Mouse (Mus musculus): Measurements from ENCODE around the gene Gm3417. TPM values are rescaled to one million over a fixed set of nuclear protein-coding genes. Genes with fewer than 3 reads are reported as not detected.
"Not testable (repeated sequence)": the region's sequence is repeated elsewhere in the genome, so short reads cannot be mapped to it uniquely, and the experiment has no call there.

Gm3417 gene
- polyA plus RNA-seq, 1 experiment from 2014 or later = 0.69 TPM

DNA sequence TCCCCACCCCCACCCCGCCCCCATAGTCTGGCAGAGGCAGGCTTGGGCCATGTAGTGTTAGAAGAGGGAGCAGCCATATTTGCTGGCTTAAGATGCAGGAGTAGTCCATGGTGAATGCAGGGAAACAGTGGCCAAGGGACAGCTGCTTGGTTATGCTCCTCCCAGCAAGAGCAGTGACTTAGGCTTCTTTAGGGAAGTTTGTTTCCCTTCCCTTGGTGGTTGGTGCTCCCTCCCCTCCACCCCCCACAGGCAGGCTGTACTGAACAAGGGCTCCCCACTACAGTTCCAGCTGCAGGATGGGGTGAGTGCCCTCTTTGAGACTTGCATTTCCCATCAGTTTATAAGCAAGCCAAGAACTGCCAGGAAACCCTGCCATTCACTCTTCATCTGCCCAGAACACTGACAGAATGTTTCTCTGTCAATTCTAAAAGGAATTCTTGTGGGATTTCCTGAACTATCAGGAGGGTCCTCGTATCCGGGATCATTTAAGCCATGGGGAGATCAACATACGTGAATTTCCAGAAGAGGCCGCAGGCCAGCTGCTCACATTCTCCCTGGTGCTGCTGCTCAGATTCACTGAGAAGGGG is 11.6 kb upstream of the Gm3417 start:
- 89% methylated on average over 4 of the region's 5 CpGs for WGBS
- not testable (repeated sequence) for H3K27ac ChIP-seq; H3K9ac ChIP-seq; H3K4me1 ChIP-seq; ATAC-seq (replicated peaks; ENCODE audit: low FRiP score); H3K4me3 ChIP-seq (replicated peaks); H3K9me3 ChIP-seq (replicated peaks); H3K27me3 ChIP-seq; H3K36me3 ChIP-seq; H3K4me2 ChIP-seq

DNA sequence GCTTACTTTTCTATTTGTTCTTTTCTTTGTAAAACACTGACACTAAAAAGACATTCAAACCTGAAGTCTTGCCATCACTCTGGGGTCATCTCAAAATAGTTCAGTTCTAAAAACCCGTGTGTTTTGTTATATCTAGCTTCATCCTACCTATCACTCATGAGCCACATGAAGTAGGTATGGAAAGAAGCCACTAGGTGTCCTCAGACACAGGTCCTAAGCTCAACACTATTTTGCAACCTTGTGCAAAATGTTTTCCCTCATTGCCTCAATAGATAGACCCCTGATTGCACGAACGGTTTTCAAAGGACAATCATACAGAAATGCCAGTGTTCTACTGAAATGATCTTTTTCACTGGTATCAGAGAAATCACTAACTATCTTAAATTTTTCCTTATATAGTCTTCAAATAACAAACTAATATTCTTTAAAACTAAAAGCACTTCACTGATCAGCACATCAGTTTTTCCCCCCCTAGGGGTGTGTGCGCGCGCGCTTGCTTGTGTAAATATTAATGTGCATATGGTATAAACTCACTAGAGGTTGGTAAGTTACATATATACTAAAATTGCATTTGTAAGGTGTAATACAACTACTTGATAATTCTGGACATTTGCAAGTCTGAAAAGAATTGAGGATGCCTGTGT is 750 bp downstream of the Gm3417 start:
- ATAC-seq (replicated peaks; ENCODE audit: low FRiP score) = peak; percentile 33
- H3K9ac ChIP-seq; H3K27me3 ChIP-seq; H3K36me3 ChIP-seq; H3K4me2 ChIP-seq; H3K27ac ChIP-seq; H3K9me3 ChIP-seq (replicated peaks); H3K4me1 ChIP-seq: not testable (repeated sequence)
- H3K4me3 ChIP-seq (replicated peaks) = 0 out of 2 replicates have a peak overlapping the region, but pooled peaks have one; percentile 17
- WGBS = under 1% methylated on average over 4 of the region's 7 CpGs

DNA sequence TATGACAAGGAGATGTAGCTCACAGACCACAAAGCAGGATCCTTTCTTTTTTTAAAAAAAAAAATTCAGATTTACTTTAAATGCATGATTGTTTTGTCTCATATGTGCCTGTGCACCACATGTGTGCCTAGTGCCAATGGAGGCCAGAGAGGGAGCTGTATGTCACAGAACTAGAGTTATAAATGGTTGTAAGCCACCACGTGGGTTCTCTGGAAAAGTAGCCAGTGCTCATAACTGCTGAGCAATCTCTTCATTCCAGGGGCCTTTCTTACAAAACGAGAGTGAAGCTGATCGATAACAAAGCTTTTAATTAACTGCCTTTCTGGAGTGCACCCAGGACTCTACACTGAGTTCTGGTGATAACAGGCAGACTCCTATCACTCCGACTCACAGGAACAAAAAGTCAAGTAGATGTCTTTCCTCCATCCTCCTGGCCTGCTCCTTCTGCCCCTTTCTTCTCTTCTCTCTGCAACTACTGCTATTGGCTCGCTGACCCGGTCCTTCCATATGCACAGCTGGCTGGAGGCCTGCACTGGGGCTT is 10.1 kb downstream of the Gm3417 start:
- not testable (repeated sequence) for H3K4me2 ChIP-seq; H3K36me3 ChIP-seq; H3K9ac ChIP-seq; H3K4me1 ChIP-seq; H3K27ac ChIP-seq; H3K27me3 ChIP-seq; H3K4me3 ChIP-seq (replicated peaks); ATAC-seq (replicated peaks; ENCODE audit: low FRiP score); H3K9me3 ChIP-seq (replicated peaks)
- WGBS = no CpG with 5 or more reads among the region's 6 CpGs

DNA sequence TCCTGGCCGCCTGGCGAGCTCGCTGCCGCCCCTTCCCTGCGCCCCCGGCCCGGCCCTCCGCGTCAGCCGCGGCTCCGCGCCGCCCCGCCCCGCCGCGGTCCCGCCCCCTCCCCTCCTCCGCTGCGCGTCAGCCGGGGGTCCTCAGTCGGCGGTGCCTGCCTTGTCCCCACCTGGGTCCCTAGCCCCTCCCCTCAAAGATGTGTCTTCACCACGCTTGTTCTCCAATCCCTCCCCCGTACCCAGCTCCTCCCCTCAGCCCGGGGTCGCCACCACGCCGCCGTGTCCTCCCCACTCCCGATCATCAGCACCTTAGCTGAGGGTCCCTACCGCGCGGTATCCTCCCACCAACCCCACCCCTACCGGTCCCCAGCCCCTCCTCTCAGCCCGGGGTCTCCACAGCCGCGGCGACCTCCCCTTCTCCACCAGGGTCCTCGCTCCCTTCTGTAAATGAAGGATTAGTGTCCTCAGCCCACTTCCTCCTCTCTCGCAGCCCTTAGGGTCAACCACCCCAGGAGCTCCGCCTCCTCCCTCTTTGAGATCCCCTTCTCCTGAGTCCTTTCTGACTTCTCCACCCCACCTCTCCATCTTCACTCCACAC is 16.9 kb downstream of the Gm3417 start:
- H3K4me1 ChIP-seq; H3K4me2 ChIP-seq; H3K27me3 ChIP-seq; H3K9ac ChIP-seq; H3K9me3 ChIP-seq (replicated peaks); H3K27ac ChIP-seq; H3K4me3 ChIP-seq (replicated peaks): not testable (repeated sequence)
- peak; percentile 92 for ATAC-seq (replicated peaks; ENCODE audit: low FRiP score)
- H3K36me3 ChIP-seq = peaks cover 13% of the 10 kb centered on the region
- no CpG with 5 or more reads among the region's 44 CpGs for WGBS

DNA sequence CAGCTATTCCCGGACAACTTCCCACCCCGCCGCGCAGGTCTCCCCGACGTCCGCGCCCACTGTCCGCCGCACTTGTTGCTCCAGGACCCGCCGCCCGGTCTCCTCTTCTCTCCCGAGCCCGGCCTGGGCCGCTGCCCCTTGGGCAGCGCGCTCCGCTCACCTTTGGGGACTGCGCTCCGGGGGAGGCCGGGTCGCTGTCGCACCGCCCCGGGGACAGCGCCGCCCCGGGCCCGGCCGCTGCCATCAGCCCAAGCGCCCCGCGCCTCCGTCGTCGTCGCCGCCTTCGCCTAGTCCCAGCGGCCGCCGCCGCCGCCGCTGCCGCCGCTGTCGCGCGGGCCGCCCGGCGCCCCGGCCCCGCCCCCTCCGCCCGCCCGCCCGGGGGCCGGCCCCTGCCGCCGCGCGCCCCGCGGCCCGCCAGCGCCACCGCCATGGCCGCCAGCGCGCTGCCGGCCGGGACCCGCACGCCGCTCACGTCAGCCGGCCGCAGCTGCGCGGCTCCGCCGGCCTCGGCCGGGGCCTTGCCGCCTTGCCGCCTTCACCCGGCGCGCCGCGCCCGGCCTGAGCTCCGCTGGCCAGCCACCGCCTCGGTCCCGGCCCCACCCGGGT is 17.5 kb downstream of the Gm3417 start, which contains the start of gene Phf10:
Gene Phf10, minus strand, starts transcription at position 323 of the 606 bp plus-strand sequence.
- not testable (repeated sequence) for H3K27me3 ChIP-seq; H3K4me1 ChIP-seq; H3K9me3 ChIP-seq (replicated peaks)
- under 1% methylated on average over 46 of the region's 100 CpGs for WGBS
- Histone ChIP-seq H3K36me3 (peaks cover 16% of the 10 kb centered on the region), H3K4me3 (replicated peaks) (peak within 1 kb of the TSS; percentile 78), H3K27ac (peak within 1 kb of the TSS; percentile 82), H3K9ac (peak within 1 kb of the TSS; percentile 58), H3K4me2 (peak within 1 kb of the TSS; percentile 80)
- peak; percentile 86 for ATAC-seq (replicated peaks; ENCODE audit: low FRiP score)

DNA sequence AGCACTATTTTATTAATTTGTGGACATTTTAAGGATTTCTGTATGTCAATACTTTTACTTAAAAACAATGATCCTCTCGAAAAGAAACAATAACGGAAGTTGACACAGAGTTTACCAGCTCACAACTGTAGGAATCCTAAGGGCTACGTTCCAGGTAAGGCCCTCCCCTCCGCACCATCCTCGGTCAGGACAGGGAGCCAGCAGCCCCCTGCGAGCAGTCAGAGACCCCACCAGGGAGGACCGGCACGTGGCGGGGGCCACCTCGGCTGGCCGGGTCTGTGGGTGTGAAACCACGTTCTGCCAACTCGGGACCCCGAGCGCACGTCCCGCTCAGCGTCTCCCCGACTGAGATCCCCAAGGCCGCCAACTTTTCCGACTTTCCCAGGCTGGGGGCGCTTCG is 18.1 kb downstream of the Gm3417 start:
- Histone ChIP-seq H3K36me3 (peaks cover 16% of the 10 kb centered on the region), H3K9ac (peak overlapping the region; percentile 58), H3K9me3 (replicated peaks) (no peaks in the 10 kb centered on the region), H3K4me1 (peaks cover 8% of the 10 kb centered on the region), H3K27me3 (no peaks in the 10 kb centered on the region), H3K4me3 (replicated peaks) (peak overlapping the region; percentile 78), H3K4me2 (peak overlapping the region; percentile 80), H3K27ac (no peak overlapping the region; the same call in 1 of the 2 replicates)
- WGBS = under 1% methylated on average over 21 of the region's 23 CpGs
- peak; percentile 28 for ATAC-seq (replicated peaks; ENCODE audit: low FRiP score)

DNA sequence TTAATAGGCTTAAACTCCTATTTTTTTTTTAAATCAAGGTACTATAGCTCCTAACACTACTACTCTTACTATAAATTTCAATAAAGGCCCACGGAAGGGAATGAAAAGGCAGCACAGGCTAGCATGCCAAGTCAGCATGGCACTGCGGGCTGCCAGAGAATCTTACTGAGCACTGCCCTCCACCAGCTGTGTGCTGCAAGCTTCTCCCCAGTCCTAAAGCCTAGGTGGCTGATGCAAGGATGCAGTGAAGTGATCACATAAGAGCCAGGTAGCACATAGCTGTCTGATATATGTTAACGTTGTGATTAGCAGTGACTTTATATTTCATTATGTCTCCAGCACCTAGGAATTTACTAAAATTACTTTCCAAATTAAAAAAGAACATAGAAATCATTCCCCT is 18.6 kb downstream of the Gm3417 start:
- WGBS = 22% methylated on average over 3 of the region's 3 CpGs
- no peak overlapping the region for H3K27ac ChIP-seq
- H3K4me2 ChIP-seq = peak overlapping the region; percentile 80

DNA sequence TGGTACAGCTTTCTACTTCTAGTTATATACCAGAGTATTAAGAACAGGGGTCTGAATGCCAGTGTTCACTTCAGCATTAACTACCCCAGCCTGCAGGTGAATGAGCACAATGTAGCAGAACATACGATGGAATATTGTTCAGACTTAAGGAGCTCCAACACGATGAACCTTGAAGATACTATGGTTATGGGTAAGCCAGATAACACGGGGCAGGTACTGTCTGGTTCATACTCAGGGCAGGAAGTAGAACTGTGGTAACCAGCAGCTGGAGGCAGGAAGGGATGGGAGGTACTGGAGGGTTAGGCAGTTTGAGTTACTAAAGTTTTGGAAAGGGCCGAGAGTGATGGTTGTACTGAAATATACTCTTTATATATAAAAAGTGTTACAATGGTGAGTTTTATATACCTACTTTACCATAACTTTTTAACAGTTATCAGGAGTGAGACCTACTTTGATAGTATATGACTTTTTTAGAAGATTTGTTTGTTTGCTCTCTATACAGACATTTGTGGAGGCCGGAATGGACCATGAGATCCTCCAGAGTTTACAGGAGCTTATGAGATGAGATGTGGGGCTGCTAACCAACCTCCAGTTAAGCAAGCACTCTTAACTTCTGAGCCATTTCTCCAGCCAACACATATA is 19.8 kb downstream of the Gm3417 start:
- no peak overlapping the region for H3K4me3 ChIP-seq (replicated peaks)
- H3K9ac ChIP-seq = no peak overlapping the region
- ATAC-seq (replicated peaks; ENCODE audit: low FRiP score) = no peak
- H3K27me3 ChIP-seq = no peaks in the 10 kb centered on the region
- peaks cover 8% of the 10 kb centered on the region for H3K4me1 ChIP-seq
- H3K36me3 ChIP-seq = peaks cover 29% of the 10 kb centered on the region
- no peak overlapping the region for H3K27ac ChIP-seq
- no peak overlapping the region for H3K4me2 ChIP-seq
- H3K9me3 ChIP-seq (replicated peaks) = no peaks in the 10 kb centered on the region
- 89% methylated on average over 5 of the region's 5 CpGs for WGBS

More for the DNA sequence above, 18.6 kb downstream of the Gm3417 start:
- Histone ChIP-seq H3K36me3 (peaks cover 17% of the 10 kb centered on the region), H3K4me3 (replicated peaks) (peak overlapping the region; percentile 33), H3K4me1 (peaks cover 8% of the 10 kb centered on the region), H3K9ac (0 out of 2 replicates have a peak overlapping the region, but pooled peaks have one; percentile 23), H3K27me3 (no peaks in the 10 kb centered on the region), H3K9me3 (replicated peaks) (no peaks in the 10 kb centered on the region)
- ATAC-seq (replicated peaks; ENCODE audit: low FRiP score) = no peak

DNA sequence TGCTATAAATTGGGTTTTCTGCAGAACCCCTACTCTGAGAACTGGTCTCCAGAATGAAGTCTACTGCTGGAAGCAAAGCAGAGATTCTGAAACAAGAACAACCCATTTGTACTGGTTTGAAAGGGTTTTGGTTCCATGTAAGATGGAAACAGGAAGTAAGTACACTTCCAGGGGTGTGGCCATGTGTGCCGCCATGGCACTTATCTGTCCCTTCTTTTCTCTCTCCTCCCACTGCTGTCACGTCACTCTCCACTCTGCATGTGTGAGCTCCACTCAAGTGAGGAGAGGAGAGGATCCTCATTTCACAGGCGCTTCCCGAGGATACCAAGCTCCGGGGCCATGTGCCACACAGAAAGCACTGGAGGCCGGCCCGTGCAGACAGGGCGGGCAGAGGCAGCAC is 25.1 kb downstream of the Gm3417 start:
- 82% methylated on average over 8 of the region's 8 CpGs for WGBS
- H3K27ac ChIP-seq = no peak overlapping the region
- no peaks in the 10 kb centered on the region for H3K4me1 ChIP-seq
- no peaks in the 10 kb centered on the region for H3K9me3 ChIP-seq (replicated peaks)
- no peak overlapping the region for H3K4me2 ChIP-seq
- no peak overlapping the region for H3K9ac ChIP-seq
- ATAC-seq (replicated peaks; ENCODE audit: low FRiP score) = no peak
- H3K4me3 ChIP-seq (replicated peaks) = no peak overlapping the region
- no peaks in the 10 kb centered on the region for H3K27me3 ChIP-seq
- H3K36me3 ChIP-seq = peaks cover 74% of the 10 kb centered on the region

DNA sequence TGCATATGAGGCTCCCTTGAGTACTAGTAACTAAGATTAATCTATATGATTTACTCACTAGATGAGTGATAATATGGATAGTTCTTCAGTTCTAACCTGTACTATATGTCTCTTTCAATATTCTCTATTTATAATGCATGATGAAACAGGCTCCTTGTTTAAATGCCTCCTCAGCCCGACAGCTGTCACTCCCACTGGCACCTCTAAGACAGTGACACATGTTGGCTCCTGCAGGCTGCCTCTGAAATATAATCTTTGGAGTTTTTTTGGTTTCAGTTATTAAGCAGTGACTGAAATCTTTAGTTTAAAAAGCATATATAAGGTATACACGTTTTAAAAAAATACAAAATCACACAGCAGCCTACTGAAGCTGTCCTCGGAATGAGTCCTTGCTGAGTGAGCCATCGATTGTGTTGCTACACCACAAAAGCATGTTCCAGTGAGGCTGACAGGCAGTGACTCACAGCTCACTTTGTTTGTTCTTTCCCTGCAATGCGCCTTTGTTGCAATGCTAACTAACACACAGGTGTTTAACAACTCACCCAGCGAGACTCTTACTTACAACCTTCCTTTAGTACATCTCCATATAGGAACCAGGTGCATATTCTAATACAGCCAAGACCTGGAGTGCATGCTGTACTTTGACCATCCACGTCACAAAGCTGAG is 29.3 kb downstream of the Gm3417 start:
- H3K4me1 ChIP-seq = peaks cover 9% of the 10 kb centered on the region
- no peaks in the 10 kb centered on the region for H3K27me3 ChIP-seq
- peaks cover 80% of the 10 kb centered on the region for H3K36me3 ChIP-seq
- no peak for ATAC-seq (replicated peaks; ENCODE audit: low FRiP score)
- H3K4me2 ChIP-seq = no peak overlapping the region
- H3K9ac ChIP-seq = no peak overlapping the region
- H3K4me3 ChIP-seq (replicated peaks) = no peak overlapping the region
- no peak overlapping the region for H3K27ac ChIP-seq
- H3K9me3 ChIP-seq (replicated peaks) = no peaks in the 10 kb centered on the region
- WGBS = 88% methylated on average over 7 of the region's 7 CpGs

DNA sequence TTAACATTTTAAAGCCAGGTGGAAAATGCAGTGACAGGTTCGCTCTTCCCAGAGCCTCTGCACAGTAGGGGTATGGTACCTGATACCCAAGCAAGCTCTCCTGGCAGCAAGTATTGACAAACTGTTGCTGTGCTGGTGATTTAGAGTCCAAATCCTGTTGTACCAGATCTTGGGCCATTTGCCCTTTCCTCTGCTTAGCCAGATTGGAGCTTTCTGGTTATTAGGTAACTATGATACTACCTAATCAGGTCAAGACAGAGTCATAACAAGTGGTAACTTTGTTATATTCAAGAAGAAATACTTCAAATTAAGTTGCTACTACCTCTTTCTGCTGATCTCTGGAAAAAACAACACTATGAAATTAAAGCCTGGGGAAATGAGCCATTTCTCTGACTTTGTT is 34.0 kb downstream of the Gm3417 start:
- H3K4me2 ChIP-seq = peak overlapping the region; percentile 80
- H3K4me1 ChIP-seq = peaks cover 24% of the 10 kb centered on the region
- WGBS = 94% methylated on average over 1 of the region's 1 CpGs
- peaks cover 36% of the 10 kb centered on the region for H3K36me3 ChIP-seq
- H3K4me3 ChIP-seq (replicated peaks) = no peak overlapping the region; the same call in 1 of the 2 replicates
- no peak overlapping the region for H3K27ac ChIP-seq
- H3K27me3 ChIP-seq = no peaks in the 10 kb centered on the region
- no peaks in the 10 kb centered on the region for H3K9me3 ChIP-seq (replicated peaks)
- no peak overlapping the region for H3K9ac ChIP-seq
- ATAC-seq (replicated peaks; ENCODE audit: low FRiP score) = no peak

All from kidney, embryonic 15.5 days (tissue).